Mouse (Mus musculus) ES-Bruce4 (cell line): Measurements from ENCODE around the gene Sipa1l2.
"Not testable (repeated sequence)": the region's sequence is repeated elsewhere in the genome, so short reads cannot be mapped to it uniquely, and the experiment has no call there.

Source experiments
- CTCF ChIP-seq: IDR thresholded peaks from one replicate; pipeline ENCODE4 v1.8.1; 2011; ENCODE audit warnings: low read depth, low read length
- EP300 ChIP-seq: IDR thresholded peaks from 2 replicates; pipeline ENCODE4 v1.6.1; 2011; ENCODE audit warnings: low read depth, low read length; ENCODE audit not compliant: insufficient read depth
- POLR2A ChIP-seq: IDR thresholded peaks from one replicate; pipeline ENCODE4 v1.8.1; 2011; ENCODE audit warnings: low read length; ENCODE audit not compliant: insufficient read depth

GRCm38 (mm10) chr8:125520308-125520707 lies 49.3 kb downstream of the Sipa1l2 start:
- not testable (repeated sequence) for TF ChIP-seq CTCF, POLR2A
- TF ChIP-seq EP300: peak; percentile 83
